Mouse (Mus musculus): Measurements from ENCODE around the gene Ppp3ca. TPM values are rescaled to one million over a fixed set of nuclear protein-coding genes. Genes with fewer than 3 reads are reported as not detected.

The Ppp3ca gene
- polyA plus RNA-seq, 1 experiment from 2014 or later, result 37.3 TPM

- Histone ChIP-seq H3K9ac (ENCODE audit: low read depth, low read length) (no peak overlapping the region), H3K4me3 (ENCODE audit: low read depth, low read length) (no peak overlapping the region), H3K27ac (ENCODE audit: low read depth, low read length) (no peak overlapping the region), H3K9me3 (ENCODE audit: control insufficient read depth) (no peaks in the 10 kb centered on the region), H3K4me2 (replicated peaks; ENCODE audit: low read depth) (no peak overlapping the region), H3K36me3 (ENCODE audit: control insufficient read depth, insufficient read depth) (no peaks in the 10 kb centered on the region), H3K4me1 (replicated peaks; ENCODE audit: control insufficient read depth, insufficient read depth, low read length) (no peaks in the 10 kb centered on the region), H3K27me3 (replicated peaks; ENCODE audit: control insufficient read depth, insufficient read depth, low read length) (no peaks in the 10 kb centered on the region)
- no peak for TF ChIP-seq CTCF (IDR thresholded peaks at IDR 0.05; ENCODE audit: low read depth)
- 87% methylated on average over 5 of the region's 5 CpGs for WGBS
- no peak for ATAC-seq
Observed at GRCm38 (mm10) chr3:136980915-136981588, 311.1 kb downstream of the Ppp3ca start.

GRCm38 (mm10) chr3:136981589-136981924 lies 311.6 kb downstream of the Ppp3ca start:
- ATAC-seq, result no peak
- Histone ChIP-seq H3K9ac (ENCODE audit: low read depth, low read length) (no peak overlapping the region), H3K4me3 (ENCODE audit: low read depth, low read length) (no peak overlapping the region), H3K4me1 (replicated peaks; ENCODE audit: control insufficient read depth, insufficient read depth, low read length) (no peaks in the 10 kb centered on the region), H3K9me3 (ENCODE audit: control insufficient read depth) (no peaks in the 10 kb centered on the region), H3K27ac (ENCODE audit: low read depth, low read length) (no peak overlapping the region), H3K27me3 (replicated peaks; ENCODE audit: control insufficient read depth, insufficient read depth, low read length) (no peaks in the 10 kb centered on the region), H3K4me2 (replicated peaks; ENCODE audit: low read depth) (no peak overlapping the region), H3K36me3 (ENCODE audit: control insufficient read depth, insufficient read depth) (no peaks in the 10 kb centered on the region)
- TF ChIP-seq CTCF (IDR thresholded peaks at IDR 0.05; ENCODE audit: low read depth), result no peak
- WGBS, result 83% methylated on average over 4 of the region's 4 CpGs

GRCm38 (mm10) chr3:136982021-136982420 lies 312.1 kb downstream of the Ppp3ca start:
- 68% methylated on average over 11 of the region's 11 CpGs for WGBS
- H3K4me2 ChIP-seq (replicated peaks; ENCODE audit: low read depth), result no peak overlapping the region
- no peaks in the 10 kb centered on the region for H3K27me3 ChIP-seq (replicated peaks; ENCODE audit: control insufficient read depth, insufficient read depth, low read length)
- ATAC-seq, result no peak
- no peaks in the 10 kb centered on the region for H3K36me3 ChIP-seq (ENCODE audit: control insufficient read depth, insufficient read depth)
- no peak for TF ChIP-seq CTCF (IDR thresholded peaks at IDR 0.05; ENCODE audit: low read depth)
- H3K4me1 ChIP-seq (replicated peaks; ENCODE audit: control insufficient read depth, insufficient read depth, low read length), result no peaks in the 10 kb centered on the region
- H3K4me3 ChIP-seq (ENCODE audit: low read depth, low read length), result no peak overlapping the region
- H3K9ac ChIP-seq (ENCODE audit: low read depth, low read length), result no peak overlapping the region
- no peaks in the 10 kb centered on the region for H3K9me3 ChIP-seq (ENCODE audit: control insufficient read depth)
- H3K27ac ChIP-seq (ENCODE audit: low read depth, low read length), result no peak overlapping the region

DNA sequence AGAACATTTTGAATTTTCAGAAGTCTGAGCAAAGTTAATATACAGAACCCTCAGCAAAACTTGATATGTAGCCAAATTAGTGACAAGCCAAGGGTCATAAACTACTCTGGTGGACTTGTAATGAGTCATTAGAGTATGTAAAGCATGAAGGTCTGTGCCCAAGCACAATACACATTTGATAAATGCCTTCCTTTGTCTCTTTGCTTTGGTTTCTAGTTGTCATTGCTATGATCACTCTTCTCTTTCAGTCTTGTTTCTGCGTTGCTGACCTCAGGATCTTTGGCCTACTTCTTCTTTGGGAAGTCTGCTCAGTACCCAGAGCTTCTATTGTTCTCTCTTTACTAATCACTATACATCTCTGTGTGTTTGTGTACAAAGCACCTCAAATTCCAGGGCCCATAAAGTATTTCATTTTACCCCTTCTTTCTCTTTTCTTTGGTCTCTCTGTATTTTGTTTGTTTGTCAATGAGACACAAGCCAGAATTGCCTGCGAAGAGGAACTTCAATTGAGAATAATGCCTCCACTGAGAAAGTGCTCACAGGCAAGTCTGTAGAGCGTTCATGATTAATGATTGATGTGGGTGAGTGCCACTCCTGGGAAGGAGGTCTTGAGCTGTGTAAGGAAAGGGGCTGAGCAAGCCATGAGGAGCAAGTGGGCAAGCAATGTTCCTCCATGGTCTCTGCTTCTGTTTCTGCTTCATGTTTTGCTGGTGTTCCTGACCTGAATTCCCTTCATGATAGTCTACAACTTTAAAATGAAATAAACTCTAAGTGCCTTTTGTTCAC lies 316.4 kb downstream of the Ppp3ca start:
- no peak for ATAC-seq
- H3K9me3 ChIP-seq (ENCODE audit: control insufficient read depth), result no peaks in the 10 kb centered on the region
- TF ChIP-seq CTCF (IDR thresholded peaks at IDR 0.05; ENCODE audit: low read depth), result no peak
- H3K4me2 ChIP-seq (replicated peaks; ENCODE audit: low read depth), result no peak overlapping the region
- H3K27ac ChIP-seq (ENCODE audit: low read depth, low read length), result no peak overlapping the region
- 44% methylated on average over 3 of the region's 3 CpGs for WGBS
- no peak overlapping the region for H3K4me3 ChIP-seq (ENCODE audit: low read depth, low read length)
- no peaks in the 10 kb centered on the region for H3K4me1 ChIP-seq (replicated peaks; ENCODE audit: control insufficient read depth, insufficient read depth, low read length)
- no peaks in the 10 kb centered on the region for H3K36me3 ChIP-seq (ENCODE audit: control insufficient read depth, insufficient read depth)
- no peak overlapping the region for H3K9ac ChIP-seq (ENCODE audit: low read depth, low read length)
- H3K27me3 ChIP-seq (replicated peaks; ENCODE audit: control insufficient read depth, insufficient read depth, low read length), result no peaks in the 10 kb centered on the region

Small RNA genes lying within 50 kb of the gene (microRNA-seq; reads per million reads assigned to microRNA genes)
- gene Gm44327, result not detected
